Mouse (Mus musculus) embryonic facial prominence, embryonic 13.5 days (tissue): Measurements from ENCODE around the gene Frg2f1. TPM values are rescaled to one million over a fixed set of nuclear protein-coding genes. Genes with fewer than 3 reads are reported as not detected.

Experiments
- ATAC-seq: fragments of 200-750 bp; cut with Nextera tagmentation; 2 replicates; pipeline ENCODE4 v1.8.0; 2017; ENCODE audit warnings: low read depth; ENCODE audit not compliant: insufficient number of reproducible peaks, insufficient read depth, low FRiP score, low TSS enrichment
- H3K27ac ChIP-seq: fragments of 300-500 bp; sonication (generic); 2 replicates; pipeline ENCODE4 v1.5.1; 2015; ENCODE audit warnings: moderate library complexity, mild to moderate bottlenecking, inconsistent platforms
- H3K27me3 ChIP-seq: fragments of 300-500 bp; sonication (generic); 2 replicates; pipeline ENCODE4 v1.6.1; 2015; ENCODE audit warnings: mild to moderate bottlenecking, inconsistent platforms
- H3K36me3 ChIP-seq: fragments of 300-500 bp; sonication (generic); 2 replicates; pipeline ENCODE4 v1.6.1; 2015; ENCODE audit warnings: mild to moderate bottlenecking, inconsistent platforms
- H3K4me1 ChIP-seq: fragments of 300-500 bp; sonication (generic); 2 replicates; pipeline ENCODE4 v1.6.1; 2015; ENCODE audit warnings: inconsistent platforms
- H3K4me2 ChIP-seq: fragments of 300-500 bp; sonication (generic); 2 replicates; pipeline ENCODE4 v1.6.1; 2015; ENCODE audit warnings: moderate library complexity, mild to moderate bottlenecking, inconsistent platforms
- H3K4me3 ChIP-seq: fragments of 300-500 bp; sonication (generic); 2 replicates; pipeline ENCODE4 v1.5.1; 2015; ENCODE audit warnings: mild to moderate bottlenecking, inconsistent platforms
- H3K9ac ChIP-seq: fragments of 300-500 bp; sonication (generic); 2 replicates; pipeline ENCODE4 v1.6.1; 2015; ENCODE audit warnings: mild to moderate bottlenecking, inconsistent platforms
- H3K9me3 ChIP-seq: fragments of 300-500 bp; sonication (generic); 2 replicates; pipeline ENCODE4 v1.6.1; 2016; ENCODE audit warnings: inconsistent platforms
- WGBS: fragments of 180-500 bp; shearing (Covaris S2); methylation state at CpG from one replicate; pipeline ENCODE4 v1.1.7; 2015; ENCODE audit warnings: mixed read lengths; 5-methylcytosine and 5-hydroxymethylcytosine counted together
- polyA plus RNA-seq: library from polyadenylated mRNA; unstranded; fragments of >200 nt; fragmentation: Nextera tagmentation; extraction: Ambion mirVana; gene quantifications from 2 replicates; pipeline ENCODE4 v1.2.1, GENCODE M21; 2015

The Frg2f1 gene
- polyA plus RNA-seq = 5.1 and 5.7 TPM in 2 replicates

DNA sequence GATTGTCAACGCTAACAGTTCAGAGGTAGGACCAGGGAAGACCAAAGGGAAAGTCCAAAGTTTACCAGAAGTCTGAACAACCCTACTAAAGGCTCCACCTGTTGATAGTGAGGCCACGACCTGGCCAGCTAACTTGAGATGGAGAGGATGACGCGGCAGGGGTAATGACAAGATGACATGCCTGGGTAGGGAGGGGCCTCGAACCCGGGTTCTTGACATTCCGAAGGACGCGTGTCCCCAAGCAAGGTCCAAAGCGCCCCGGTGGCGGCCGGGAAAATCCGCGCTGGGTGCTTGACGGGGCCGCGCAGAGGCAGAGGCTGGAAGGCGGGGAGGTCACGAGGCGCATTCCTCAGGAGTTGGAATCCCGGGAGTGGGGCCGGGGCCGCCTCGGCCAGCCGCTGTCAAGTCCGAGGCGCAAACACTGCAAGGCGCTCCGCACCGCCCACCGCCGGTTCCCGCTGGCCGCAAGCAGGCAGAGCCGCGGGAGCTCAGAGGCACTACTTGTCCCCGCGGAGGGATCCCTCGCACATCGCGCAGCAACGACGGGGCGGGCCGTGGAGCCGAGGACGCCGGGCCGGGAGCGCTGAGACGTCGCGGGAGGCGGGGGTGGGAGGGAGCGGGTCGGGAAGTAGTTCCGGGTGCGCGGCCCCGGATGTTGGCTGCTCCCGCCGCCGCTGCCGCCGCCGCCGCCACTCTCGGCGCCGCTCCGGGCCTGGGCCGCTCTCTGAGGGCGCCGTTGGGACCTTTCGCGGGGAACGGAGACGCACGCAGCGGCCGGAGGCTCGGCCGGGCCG, at the start of gene Frg2f1:
Gene Frg2f1 (minus strand): TSS at position 499 of the 794 bp plus-strand sequence.
- Histone ChIP-seq H3K9me3 (no peaks in the 10 kb centered on the region), H3K4me1 (peaks cover 20% of the 10 kb centered on the region), H3K36me3 (no peaks in the 10 kb centered on the region), H3K27ac (peak within 1 kb of the TSS; percentile 97), H3K4me2 (peak within 1 kb of the TSS; percentile 76), H3K4me3 (peak within 1 kb of the TSS; percentile 89), H3K27me3 (no peaks in the 10 kb centered on the region), H3K9ac (peak within 1 kb of the TSS; percentile 96)
- WGBS = under 1% methylated on average over 53 of the region's 85 CpGs
- peak; percentile 93 for ATAC-seq

DNA sequence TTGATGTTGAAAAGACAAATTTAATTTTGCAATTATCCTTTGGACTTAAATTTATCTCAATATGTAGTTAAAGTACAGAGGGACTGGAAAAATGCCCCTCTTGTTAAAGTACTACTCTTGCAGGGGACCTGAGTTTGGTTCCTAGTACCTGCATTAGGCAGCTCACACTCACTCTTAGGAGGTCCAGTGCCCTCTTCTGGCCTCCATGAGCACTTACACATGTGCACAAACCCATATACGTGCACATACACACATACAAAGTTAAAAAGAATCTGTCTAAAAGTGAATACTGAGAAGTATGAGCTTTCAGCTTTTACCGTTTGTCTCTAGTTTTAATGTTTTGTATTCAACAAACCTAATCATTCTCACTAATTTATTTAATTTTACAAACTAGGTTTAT, 48.7 kb upstream of the Frg2f1 start:
- Histone ChIP-seq H3K9me3 (no peaks in the 10 kb centered on the region), H3K4me2 (no peak overlapping the region), H3K27me3 (no peaks in the 10 kb centered on the region), H3K4me1 (no peaks in the 10 kb centered on the region), H3K9ac (no peak overlapping the region), H3K36me3 (peaks cover 25% of the 10 kb centered on the region), H3K4me3 (no peak overlapping the region), H3K27ac (no peak overlapping the region)
- ATAC-seq = no peak
- WGBS = 93% methylated on average over 2 of the region's 2 CpGs

- Histone ChIP-seq H3K36me3 (peaks cover 15% of the 10 kb centered on the region), H3K4me2 (no peak overlapping the region), H3K27ac (no peak overlapping the region), H3K27me3 (no peaks in the 10 kb centered on the region), H3K9ac (no peak overlapping the region), H3K4me3 (no peak overlapping the region), H3K4me1 (no peaks in the 10 kb centered on the region), H3K9me3 (no peaks in the 10 kb centered on the region)
- WGBS = 84% methylated on average over 3 of the region's 3 CpGs
- no peak for ATAC-seq
Observed at GRCm38 (mm10) chr4:119575459-119575858, 36.1 kb upstream of the Frg2f1 start.

DNA sequence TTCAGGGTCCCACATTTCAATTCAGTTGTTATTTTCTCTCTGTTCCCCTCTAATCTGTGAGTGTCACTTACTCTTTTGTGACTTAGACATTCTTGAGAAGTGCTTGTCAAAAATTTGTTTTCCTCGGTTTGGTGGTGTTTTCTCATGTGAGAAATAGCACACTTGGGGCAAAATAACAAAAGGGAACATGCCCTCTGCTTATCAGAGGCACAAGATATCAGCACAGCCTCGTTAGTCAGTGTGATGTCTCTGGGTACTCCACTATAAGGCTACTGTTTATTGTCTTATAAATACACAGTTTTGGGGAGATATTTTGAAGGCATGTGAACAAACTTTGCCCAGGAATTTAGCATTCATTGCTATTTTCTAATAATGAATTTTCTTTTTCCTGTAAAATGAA, 35.2 kb upstream of the Frg2f1 start:
- WGBS = 85% methylated on average over 2 of the region's 2 CpGs
- no peaks in the 10 kb centered on the region for H3K9me3 ChIP-seq
- no peak for ATAC-seq
- H3K36me3 ChIP-seq = peaks cover 15% of the 10 kb centered on the region
- no peaks in the 10 kb centered on the region for H3K27me3 ChIP-seq
- no peak overlapping the region for H3K4me3 ChIP-seq
- H3K9ac ChIP-seq = no peak overlapping the region
- no peaks in the 10 kb centered on the region for H3K4me1 ChIP-seq
- no peak overlapping the region for H3K27ac ChIP-seq
- no peak overlapping the region for H3K4me2 ChIP-seq

DNA sequence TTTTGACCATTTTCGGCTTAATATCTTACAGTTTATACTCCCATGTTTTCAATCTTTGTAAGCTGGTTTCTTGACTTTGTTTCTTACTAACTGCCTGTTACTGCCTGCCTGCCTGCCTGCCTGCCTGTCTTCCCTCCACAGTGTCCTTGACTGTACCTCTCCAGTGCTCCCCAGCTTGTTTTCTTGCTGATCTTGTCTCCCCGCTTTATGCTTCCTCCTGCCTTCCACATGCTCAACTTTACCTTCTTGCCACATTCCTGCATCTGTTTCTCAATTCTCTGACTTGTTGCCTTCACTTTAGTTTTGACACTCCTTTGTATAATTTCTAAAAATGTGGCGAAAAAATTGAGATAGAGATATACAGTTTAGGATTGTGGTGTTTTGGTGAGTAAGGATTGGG, 33.4 kb upstream of the Frg2f1 start:
- Histone ChIP-seq H3K4me3 (no peak overlapping the region), H3K4me1 (no peaks in the 10 kb centered on the region), H3K27me3 (no peaks in the 10 kb centered on the region), H3K36me3 (peaks cover 15% of the 10 kb centered on the region), H3K4me2 (no peak overlapping the region), H3K27ac (no peak overlapping the region), H3K9ac (no peak overlapping the region), H3K9me3 (no peaks in the 10 kb centered on the region)
- 84% methylated on average over 3 of the region's 3 CpGs for WGBS
- ATAC-seq = no peak

DNA sequence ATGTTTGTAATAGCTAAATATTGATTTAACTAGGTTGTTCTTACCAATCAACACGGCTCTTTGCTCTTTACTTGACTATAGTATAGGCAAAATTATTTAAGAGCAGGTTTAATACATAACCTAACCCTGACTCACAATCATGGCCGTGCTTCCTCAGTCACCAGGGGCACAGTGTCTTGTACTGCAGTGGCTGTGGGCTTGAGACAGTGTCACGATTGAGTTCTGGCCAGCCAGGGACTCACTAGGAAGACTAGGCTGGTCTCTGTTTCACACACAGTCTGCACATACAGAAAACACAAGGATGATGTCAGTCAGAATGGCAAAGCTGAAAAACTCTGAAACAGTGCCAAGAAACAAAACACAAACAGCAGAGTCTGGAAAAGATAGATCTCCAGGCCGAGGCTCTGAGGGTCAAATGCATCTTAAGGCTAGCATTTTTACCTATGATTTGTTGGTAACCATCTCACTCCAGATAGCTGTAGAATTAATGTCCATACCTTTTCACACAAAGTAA, 27.1 kb upstream of the Frg2f1 start:
- H3K36me3 ChIP-seq = peaks cover 13% of the 10 kb centered on the region
- no peak overlapping the region for H3K4me2 ChIP-seq
- no peak overlapping the region for H3K9ac ChIP-seq
- H3K4me3 ChIP-seq = no peak overlapping the region
- H3K27ac ChIP-seq = no peak overlapping the region
- 0 out of 2 replicates have a peak, but pooled peaks cover 3% of the 10 kb centered on the region for H3K9me3 ChIP-seq
- no peak for ATAC-seq
- 79% methylated on average over 4 of the region's 4 CpGs for WGBS
- H3K4me1 ChIP-seq = no peaks in the 10 kb centered on the region
- no peaks in the 10 kb centered on the region for H3K27me3 ChIP-seq

GRCm38 (mm10) chr4:119563136-119563535, 23.8 kb upstream of the Frg2f1 start:
- no peaks in the 10 kb centered on the region for H3K27me3 ChIP-seq
- H3K36me3 ChIP-seq = peaks cover 13% of the 10 kb centered on the region
- 0 out of 2 replicates have a peak, but pooled peaks cover 3% of the 10 kb centered on the region for H3K9me3 ChIP-seq
- no peak overlapping the region for H3K27ac ChIP-seq
- H3K4me2 ChIP-seq = no peak overlapping the region
- no peak overlapping the region for H3K9ac ChIP-seq
- ATAC-seq = no peak
- no peaks in the 10 kb centered on the region for H3K4me1 ChIP-seq
- no peak overlapping the region for H3K4me3 ChIP-seq

- H3K36me3 ChIP-seq = no peaks in the 10 kb centered on the region
- no peaks in the 10 kb centered on the region for H3K9me3 ChIP-seq
- ATAC-seq = no peak
- H3K4me2 ChIP-seq = no peak overlapping the region
- no peak overlapping the region for H3K27ac ChIP-seq
- H3K4me1 ChIP-seq = peaks cover 15% of the 10 kb centered on the region
- no peaks in the 10 kb centered on the region for H3K27me3 ChIP-seq
- no peak overlapping the region for H3K9ac ChIP-seq
- H3K4me3 ChIP-seq = no peak overlapping the region
- 49% methylated on average over 2 of the region's 2 CpGs for WGBS
Observed at GRCm38 (mm10) chr4:119555466-119555865, 16.1 kb upstream of the Frg2f1 start.

DNA sequence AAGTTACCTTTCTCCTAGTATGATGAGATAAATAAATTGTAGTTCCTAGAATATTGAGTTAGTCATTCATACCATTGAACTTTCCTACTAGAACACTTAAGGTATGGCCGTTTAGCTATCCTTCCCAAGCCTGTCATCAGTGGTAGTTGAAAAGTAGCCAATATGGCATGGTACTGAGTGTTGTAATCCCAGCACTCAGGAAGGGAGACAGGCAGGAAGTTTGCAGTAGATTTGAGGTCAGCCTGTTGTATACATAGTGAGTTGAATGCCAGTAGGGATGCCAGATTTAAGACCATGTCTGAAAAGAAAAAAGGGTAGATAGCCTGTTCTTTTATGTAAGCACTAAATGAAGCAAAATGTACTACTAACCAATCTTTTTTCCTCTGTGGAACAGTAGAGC, 11.5 kb upstream of the Frg2f1 start:
- ATAC-seq = no peak
- no peaks in the 10 kb centered on the region for H3K27me3 ChIP-seq
- H3K4me3 ChIP-seq = no peak overlapping the region
- no peaks in the 10 kb centered on the region for H3K9me3 ChIP-seq
- no peak overlapping the region for H3K27ac ChIP-seq
- H3K4me1 ChIP-seq = peaks cover 18% of the 10 kb centered on the region
- H3K9ac ChIP-seq = no peak overlapping the region
- H3K36me3 ChIP-seq = no peaks in the 10 kb centered on the region
- 85% methylated on average over 1 of the region's 1 CpGs for WGBS
- H3K4me2 ChIP-seq = no peak overlapping the region

DNA sequence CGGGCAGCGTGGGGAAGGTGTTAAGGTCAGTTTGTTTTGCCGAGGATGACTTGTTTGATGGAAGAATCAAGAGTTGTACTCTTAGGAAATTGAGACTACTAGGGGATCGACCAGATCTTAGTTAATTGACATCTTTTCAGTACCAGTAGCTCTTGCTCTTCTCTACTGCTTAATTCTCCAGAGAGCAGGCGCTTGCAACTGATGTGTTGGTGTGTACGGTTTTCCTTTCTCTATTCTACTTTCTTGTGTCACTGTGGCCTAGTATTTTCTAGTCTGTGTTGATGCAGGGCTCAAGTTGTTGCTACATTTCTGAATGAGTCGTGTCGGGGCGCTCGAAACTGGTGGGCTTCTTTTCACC, 1.2 kb upstream of the Frg2f1 start:
- Histone ChIP-seq H3K9me3 (no peaks in the 10 kb centered on the region), H3K4me2 (peak overlapping the region; percentile 76), H3K27ac (peak overlapping the region; percentile 97), H3K4me3 (peak overlapping the region; percentile 89), H3K27me3 (no peaks in the 10 kb centered on the region), H3K36me3 (no peaks in the 10 kb centered on the region), H3K9ac (peak overlapping the region; percentile 96), H3K4me1 (peaks cover 22% of the 10 kb centered on the region)
- no peak for ATAC-seq
- WGBS = 5% methylated on average over 10 of the region's 10 CpGs

- peaks cover 20% of the 10 kb centered on the region for H3K4me1 ChIP-seq
- peak overlapping the region; percentile 97 for H3K27ac ChIP-seq
- peak overlapping the region; percentile 89 for H3K4me3 ChIP-seq
- peak overlapping the region; percentile 76 for H3K4me2 ChIP-seq
- peak overlapping the region; percentile 96 for H3K9ac ChIP-seq
- ATAC-seq = peak; percentile 81
- no peaks in the 10 kb centered on the region for H3K9me3 ChIP-seq
- WGBS = under 1% methylated on average over 66 of the region's 76 CpGs
- H3K27me3 ChIP-seq = no peaks in the 10 kb centered on the region
- H3K36me3 ChIP-seq = no peaks in the 10 kb centered on the region
Observed at GRCm38 (mm10) chr4:119539836-119540532, 655 bp upstream of the Frg2f1 start.

- Histone ChIP-seq H3K9ac (no peak overlapping the region), H3K4me1 (peaks cover 17% of the 10 kb centered on the region), H3K27ac (no peak overlapping the region), H3K9me3 (no peaks in the 10 kb centered on the region), H3K4me3 (no peak overlapping the region), H3K4me2 (no peak overlapping the region), H3K27me3 (no peaks in the 10 kb centered on the region), H3K36me3 (no peaks in the 10 kb centered on the region)
- 72% methylated on average over 4 of the region's 4 CpGs for WGBS
- ATAC-seq = no peak
Observed at GRCm38 (mm10) chr4:119537436-119537835, 1.9 kb downstream of the Frg2f1 start.
